Mouse (Mus musculus): Measurements from ENCODE around the gene Rbp1. TPM values are rescaled to one million over a fixed set of nuclear protein-coding genes. Genes with fewer than 3 reads are reported as not detected.
A peak's percentile ranks its signal among the peaks of the same experiment; 100 is the strongest.

The Rbp1 gene
- polyA plus RNA-seq, 1 experiment from 2014 or later: 29.7 TPM

DNA sequence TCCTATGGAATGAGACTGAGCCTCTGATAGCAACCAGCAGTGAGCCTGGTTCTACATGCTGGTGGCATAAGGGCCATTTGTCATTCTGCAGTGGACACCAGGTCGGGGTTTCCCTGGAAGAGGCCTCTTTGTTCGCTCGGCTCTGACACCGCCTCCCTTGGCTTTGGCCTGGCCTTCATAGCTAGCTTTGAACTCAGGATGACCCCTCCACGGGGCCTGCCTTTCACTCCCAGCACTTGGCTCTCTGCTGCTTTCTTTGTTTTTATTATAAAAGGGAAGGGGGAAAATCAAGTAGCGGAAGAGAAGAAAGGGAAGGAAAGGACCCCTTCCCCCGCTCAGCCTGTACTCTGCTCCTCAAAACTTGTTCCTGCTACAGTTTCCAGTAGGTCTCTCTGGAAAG is 7.0 kb downstream of the Rbp1 start:
- Histone ChIP-seq H3K27ac (peak overlapping the region; percentile 31; the same call in 1 of the 2 replicates), H3K9me3 (replicated peaks) (no peaks in the 10 kb centered on the region), H3K4me3 (no peak overlapping the region), H3K4me1 (peaks cover 49% of the 10 kb centered on the region), H3K27me3 (ENCODE audit: low read depth, poor library complexity, severe bottlenecking) (peaks cover 15% of the 10 kb centered on the region), H3K36me3 (0 out of 2 replicates have a peak, but pooled peaks cover 2% of the 10 kb centered on the region)
- WGBS: 37% methylated on average over 7 of the region's 7 CpGs
- DNase-seq (ENCODE audit: low spot score): no peak

DNA sequence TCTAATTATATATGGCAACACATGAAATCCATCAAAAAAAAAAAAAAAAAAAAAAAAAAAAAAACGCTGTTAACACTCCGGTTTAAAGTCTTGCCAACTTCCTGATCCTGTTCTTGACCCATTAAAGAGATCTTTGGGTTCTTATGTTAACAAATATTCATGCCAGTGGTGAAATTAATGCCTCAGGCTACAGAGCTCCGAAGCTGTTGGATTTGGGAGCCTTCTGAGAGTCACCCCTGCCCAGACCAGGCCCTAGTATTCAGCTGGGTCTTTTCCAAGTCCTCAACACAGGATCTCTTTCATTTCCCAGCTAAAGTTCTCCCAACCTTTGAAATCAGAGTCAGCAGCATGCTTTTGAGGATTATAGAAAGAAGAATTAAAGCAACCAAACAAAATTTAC is 7.8 kb downstream of the Rbp1 start:
- 0 out of 2 replicates have a peak, but pooled peaks cover 2% of the 10 kb centered on the region for H3K36me3 ChIP-seq
- H3K27me3 ChIP-seq (ENCODE audit: low read depth, poor library complexity, severe bottlenecking): peaks cover 8% of the 10 kb centered on the region

DNA sequence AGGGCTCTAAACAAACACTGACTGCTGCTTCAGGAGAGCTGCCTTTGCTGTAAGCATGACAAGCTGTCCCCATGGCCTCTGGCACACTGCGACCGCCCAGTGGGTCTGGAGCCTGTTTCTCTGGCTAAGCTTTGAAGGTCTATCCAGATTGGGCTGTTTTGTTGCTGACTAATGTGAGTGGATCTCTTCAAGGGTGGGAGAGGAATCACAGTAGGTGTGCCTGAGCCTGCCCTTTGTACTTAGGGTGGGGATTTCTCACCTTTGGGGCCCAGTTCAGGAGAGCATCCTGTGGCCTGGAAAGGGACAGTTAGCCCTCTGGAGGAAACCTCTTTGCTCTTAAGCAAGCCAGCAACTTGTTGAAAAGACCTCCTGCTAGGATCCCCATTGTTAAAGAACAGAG is 10.3 kb downstream of the Rbp1 start:
- H3K4me1 ChIP-seq: peaks cover 21% of the 10 kb centered on the region
- H3K27ac ChIP-seq: no peak overlapping the region
- peaks cover 7% of the 10 kb centered on the region; the same call in 1 of the 2 replicates for H3K36me3 ChIP-seq
- no peak for DNase-seq (ENCODE audit: low spot score)
- no peak overlapping the region for H3K4me3 ChIP-seq
- WGBS: 48% methylated on average over 2 of the region's 2 CpGs
- no peaks in the 10 kb centered on the region for H3K9me3 ChIP-seq (replicated peaks)
- H3K27me3 ChIP-seq (ENCODE audit: low read depth, poor library complexity, severe bottlenecking): no peaks in the 10 kb centered on the region

More for the DNA sequence above, 7.8 kb downstream of the Rbp1 start:
- Histone ChIP-seq H3K4me3 (no peak overlapping the region), H3K4me1 (peaks cover 43% of the 10 kb centered on the region), H3K9me3 (replicated peaks) (no peaks in the 10 kb centered on the region), H3K27ac (no peak overlapping the region)
- 82% methylated on average over 3 of the region's 3 CpGs for WGBS
- DNase-seq (ENCODE audit: low spot score): no peak

DNA sequence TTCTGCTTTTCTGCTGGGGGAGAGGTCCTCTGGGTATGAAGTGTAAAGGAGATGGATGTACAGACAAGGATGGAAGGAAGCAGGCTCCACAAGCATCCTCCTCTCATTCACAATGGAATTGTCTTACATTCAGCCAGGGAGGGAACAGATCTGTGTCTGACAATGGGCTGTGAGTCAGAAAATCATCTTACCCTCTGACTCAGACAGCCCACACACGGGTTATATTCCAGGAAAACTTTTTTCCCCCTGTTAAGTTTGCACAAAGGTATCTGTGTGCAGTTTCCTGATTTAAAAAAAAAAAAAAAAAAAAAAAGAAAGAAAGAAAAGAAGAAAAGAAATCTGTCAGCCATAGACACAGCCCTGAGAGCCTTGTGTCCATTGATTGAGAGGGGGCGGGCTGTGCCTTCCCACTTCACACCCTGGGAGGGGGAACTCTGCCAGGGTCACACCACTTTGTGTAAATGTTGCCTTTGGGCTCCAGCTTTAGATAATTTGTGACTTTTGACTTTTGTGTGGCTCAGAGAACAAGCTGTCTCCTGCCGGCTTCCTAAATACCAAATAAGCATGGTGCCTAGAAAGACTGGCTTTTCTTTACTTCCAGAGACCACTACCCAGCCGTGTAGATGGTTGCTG is 11.3 kb downstream of the Rbp1 start:
- H3K4me3 ChIP-seq: no peak overlapping the region
- H3K36me3 ChIP-seq: peaks cover 7% of the 10 kb centered on the region; the same call in 1 of the 2 replicates
- H3K4me1 ChIP-seq: peaks cover 13% of the 10 kb centered on the region
- H3K27me3 ChIP-seq (ENCODE audit: low read depth, poor library complexity, severe bottlenecking): no peaks in the 10 kb centered on the region
- no peak for DNase-seq (ENCODE audit: low spot score)
- H3K9me3 ChIP-seq (replicated peaks): no peaks in the 10 kb centered on the region
- WGBS: 36% methylated on average over 4 of the region's 4 CpGs
- H3K27ac ChIP-seq: no peak overlapping the region

DNA sequence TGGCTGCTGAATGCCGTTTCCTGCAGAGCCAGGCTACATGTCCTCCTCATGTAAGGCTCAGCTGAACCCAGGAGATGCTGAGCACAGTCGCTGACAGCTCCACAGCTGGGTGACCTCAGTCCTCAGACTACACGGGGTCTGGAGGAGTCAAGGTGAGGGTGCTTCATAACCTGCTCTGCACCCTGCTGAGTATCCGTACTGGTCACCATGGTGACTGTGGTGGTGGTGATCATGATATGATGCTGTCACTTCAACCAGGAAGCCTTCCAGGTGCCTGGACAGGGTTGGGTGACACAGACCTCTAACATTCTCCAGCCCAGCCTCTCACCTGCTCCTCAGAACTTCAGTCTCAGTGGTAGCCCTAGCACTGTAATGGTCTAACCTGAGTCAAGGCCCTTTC is 15.1 kb downstream of the Rbp1 start:
- Histone ChIP-seq H3K9me3 (replicated peaks) (no peaks in the 10 kb centered on the region), H3K27me3 (ENCODE audit: low read depth, poor library complexity, severe bottlenecking) (no peaks in the 10 kb centered on the region), H3K36me3 (peaks cover 6% of the 10 kb centered on the region; the same call in 1 of the 2 replicates), H3K4me3 (no peak overlapping the region), H3K4me1 (no peaks in the 10 kb centered on the region), H3K27ac (no peak overlapping the region)
- no peak for DNase-seq (ENCODE audit: low spot score)
- 92% methylated on average over 4 of the region's 4 CpGs for WGBS

DNA sequence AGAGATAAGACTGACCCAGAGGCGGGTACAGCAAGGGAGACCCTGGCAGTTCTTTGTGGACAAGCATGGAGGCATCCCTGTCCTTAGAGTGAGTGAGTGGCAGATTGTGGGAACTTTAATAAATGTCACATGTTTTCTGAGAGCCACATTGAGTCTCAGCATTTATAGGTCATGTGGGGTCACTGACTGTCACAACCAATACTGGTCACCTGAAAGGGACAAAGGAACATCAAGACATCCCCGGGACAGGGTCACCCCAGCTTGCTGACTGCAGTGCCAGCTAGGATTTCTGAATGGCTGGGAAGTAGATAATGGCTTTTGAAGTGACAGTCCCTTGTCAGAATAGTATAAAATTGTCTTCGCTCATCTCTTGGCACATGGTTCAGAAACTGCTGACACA is 16.3 kb downstream of the Rbp1 start:
- no peak for DNase-seq (ENCODE audit: low spot score)
- Histone ChIP-seq H3K4me3 (no peak overlapping the region), H3K27me3 (ENCODE audit: low read depth, poor library complexity, severe bottlenecking) (no peaks in the 10 kb centered on the region), H3K9me3 (replicated peaks) (no peaks in the 10 kb centered on the region), H3K27ac (no peak overlapping the region), H3K36me3 (peaks cover 5% of the 10 kb centered on the region; the same call in 1 of the 2 replicates), H3K4me1 (no peaks in the 10 kb centered on the region)
- WGBS: 71% methylated on average over 3 of the region's 3 CpGs

DNA sequence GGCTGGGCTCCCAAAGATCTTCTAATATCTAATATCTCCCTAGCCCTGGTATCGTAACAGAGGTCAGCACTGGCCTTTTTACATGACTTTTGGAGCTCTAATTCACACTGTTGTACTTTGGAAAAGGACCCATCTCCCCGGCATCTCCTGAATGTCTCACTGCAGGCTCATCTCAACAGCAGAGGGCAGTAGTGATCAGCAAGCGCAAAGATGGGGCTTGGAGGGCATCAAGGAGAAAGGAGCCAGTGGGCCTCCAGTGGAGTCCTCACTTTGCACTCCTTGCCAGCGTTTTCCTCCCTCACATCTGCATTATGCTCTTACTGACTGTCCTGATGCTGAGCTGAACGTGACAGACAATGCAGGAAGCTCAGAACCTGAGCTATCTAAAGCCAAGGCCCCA is 19.9 kb downstream of the Rbp1 start:
- Histone ChIP-seq H3K4me3 (no peak overlapping the region), H3K9me3 (replicated peaks) (no peaks in the 10 kb centered on the region), H3K27me3 (ENCODE audit: low read depth, poor library complexity, severe bottlenecking) (no peaks in the 10 kb centered on the region), H3K36me3 (peaks cover 21% of the 10 kb centered on the region; the same call in 1 of the 2 replicates), H3K4me1 (no peaks in the 10 kb centered on the region), H3K27ac (no peak overlapping the region)
- DNase-seq (ENCODE audit: low spot score): no peak
- 59% methylated on average over 5 of the region's 5 CpGs for WGBS

DNA sequence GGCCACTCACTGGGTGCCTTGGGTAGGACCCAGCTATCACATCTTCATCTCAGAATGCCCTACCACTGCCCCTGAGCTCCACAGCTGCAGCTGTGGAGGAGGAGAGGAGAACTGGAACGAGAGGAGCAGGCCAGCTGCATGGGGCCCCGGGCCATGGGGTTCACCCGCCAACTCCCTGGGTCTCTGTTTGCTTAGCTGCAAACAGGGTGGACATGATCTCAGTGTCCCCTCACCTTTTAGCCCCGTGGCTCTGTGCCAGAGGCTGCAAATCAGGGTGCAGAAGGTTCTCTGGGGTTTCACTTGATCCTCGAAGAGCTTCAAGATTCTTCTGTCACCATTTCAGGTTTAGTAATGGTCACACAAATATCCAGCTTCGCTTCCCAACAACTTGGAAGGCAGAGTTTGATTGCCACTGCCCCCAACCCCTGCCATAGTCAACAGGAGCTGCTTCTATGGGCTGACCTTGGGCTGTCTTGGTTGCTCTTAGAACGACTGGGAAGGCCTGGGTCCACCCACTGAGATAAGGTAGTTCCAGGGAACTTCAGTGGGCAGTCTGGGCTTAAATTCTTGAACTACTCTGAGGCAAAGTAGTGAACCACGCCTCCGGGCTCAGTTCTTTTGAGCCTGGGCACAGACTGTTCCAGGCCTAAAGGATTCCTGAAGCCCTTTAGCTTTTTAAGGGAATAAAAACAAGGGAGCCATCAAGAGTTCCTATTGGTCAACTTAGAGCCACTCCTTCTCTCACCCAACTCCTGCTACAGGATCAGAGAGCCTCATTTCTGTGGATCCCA is 22.8 kb downstream of the Rbp1 start:
- H3K4me3 ChIP-seq: no peak overlapping the region
- 85% methylated on average over 9 of the region's 9 CpGs for WGBS
- H3K36me3 ChIP-seq: peaks cover 19% of the 10 kb centered on the region; the same call in 1 of the 2 replicates
- H3K27me3 ChIP-seq (ENCODE audit: low read depth, poor library complexity, severe bottlenecking): no peaks in the 10 kb centered on the region
- DNase-seq (ENCODE audit: low spot score): no peak
- no peaks in the 10 kb centered on the region for H3K9me3 ChIP-seq (replicated peaks)
- no peaks in the 10 kb centered on the region for H3K4me1 ChIP-seq
- no peak overlapping the region for H3K27ac ChIP-seq

DNA sequence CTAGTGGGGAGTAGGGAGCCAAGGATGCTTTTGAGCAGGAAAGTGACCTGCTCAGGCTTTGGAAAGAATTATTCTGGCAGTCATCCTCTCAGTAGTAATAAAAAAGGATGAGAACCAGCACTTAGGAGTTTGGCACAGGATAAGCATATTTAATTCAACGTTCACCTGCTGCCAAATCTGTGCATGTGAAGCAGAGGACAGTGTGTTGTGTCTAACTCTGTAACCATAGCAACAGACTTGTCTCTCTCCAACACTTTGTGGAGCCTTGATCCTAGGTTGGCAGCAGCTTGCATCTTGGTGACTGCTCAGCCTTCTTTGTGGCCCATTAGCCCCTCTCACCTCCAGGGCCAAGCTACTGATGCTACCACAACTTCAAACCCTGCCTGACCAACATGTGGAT is 28.2 kb downstream of the Rbp1 start:
- Histone ChIP-seq H3K27me3 (ENCODE audit: low read depth, poor library complexity, severe bottlenecking) (no peaks in the 10 kb centered on the region), H3K4me3 (no peak overlapping the region), H3K27ac (no peak overlapping the region), H3K36me3 (peaks cover 3% of the 10 kb centered on the region; the same call in 1 of the 2 replicates), H3K4me1 (no peaks in the 10 kb centered on the region), H3K9me3 (replicated peaks) (no peaks in the 10 kb centered on the region)
- DNase-seq (ENCODE audit: low spot score): no peak
- 84% methylated on average over 1 of the region's 1 CpGs for WGBS

DNA sequence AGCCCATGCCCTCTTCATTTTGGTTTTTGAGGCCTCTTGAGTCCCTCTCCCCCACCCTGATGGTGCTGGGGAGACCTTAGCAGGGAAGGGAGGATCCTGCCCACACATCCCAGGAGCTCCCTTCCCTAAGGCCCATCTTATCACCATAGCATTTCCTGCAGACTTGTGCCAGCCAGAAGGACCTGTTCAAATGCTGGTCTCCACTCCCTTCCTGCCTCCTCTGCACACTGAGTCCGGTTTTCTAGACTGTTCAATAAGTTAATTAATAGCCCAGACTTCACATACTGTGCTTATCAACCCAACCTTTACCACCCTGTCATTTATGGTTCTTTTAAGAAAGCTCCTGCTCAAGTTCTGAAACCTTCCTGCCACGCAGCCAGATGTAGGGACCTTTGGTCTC is 43.9 kb downstream of the Rbp1 start:
- Histone ChIP-seq H3K36me3 (no peaks in the 10 kb centered on the region), H3K27ac (no peak overlapping the region), H3K4me1 (no peaks in the 10 kb centered on the region), H3K4me3 (no peak overlapping the region), H3K27me3 (ENCODE audit: low read depth, poor library complexity, severe bottlenecking) (no peaks in the 10 kb centered on the region), H3K9me3 (replicated peaks) (no peaks in the 10 kb centered on the region)
- no peak for DNase-seq (ENCODE audit: low spot score)
- WGBS: 81% methylated on average over 2 of the region's 2 CpGs

DNA sequence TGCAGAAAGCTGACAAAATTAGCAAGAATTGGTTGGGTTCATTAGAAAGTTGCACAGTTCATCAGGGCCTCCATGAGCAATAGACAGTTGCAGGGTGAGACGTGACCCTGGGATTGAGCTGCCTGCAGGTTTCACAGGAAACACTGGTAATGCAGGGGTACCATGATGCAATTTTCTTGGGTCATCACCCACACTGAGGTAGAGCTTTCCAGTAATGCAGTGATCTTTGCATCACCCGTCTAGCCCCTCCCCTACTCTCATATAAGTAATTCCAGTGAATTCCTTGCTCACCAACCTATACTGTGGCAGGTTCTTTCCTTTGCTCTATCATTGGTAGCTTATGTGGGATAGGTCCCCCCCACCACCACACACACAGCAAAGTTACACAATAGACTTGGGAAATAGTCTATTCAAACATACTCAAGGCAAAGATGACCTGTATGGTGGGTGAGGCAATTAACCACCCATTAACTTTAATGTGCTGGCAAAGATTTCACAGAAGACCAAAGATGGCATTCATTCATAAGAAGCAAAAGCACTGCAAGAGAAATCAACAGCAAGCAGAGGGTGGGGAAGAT is 57.5 kb downstream of the Rbp1 start:
- WGBS: 85% methylated on average over 2 of the region's 2 CpGs
- Histone ChIP-seq H3K36me3 (no peaks in the 10 kb centered on the region), H3K27me3 (ENCODE audit: low read depth, poor library complexity, severe bottlenecking) (no peaks in the 10 kb centered on the region), H3K27ac (no peak overlapping the region), H3K4me3 (no peak overlapping the region), H3K9me3 (replicated peaks) (no peaks in the 10 kb centered on the region), H3K4me1 (peaks cover 9% of the 10 kb centered on the region)
- no peak for DNase-seq (ENCODE audit: low spot score)

DNA sequence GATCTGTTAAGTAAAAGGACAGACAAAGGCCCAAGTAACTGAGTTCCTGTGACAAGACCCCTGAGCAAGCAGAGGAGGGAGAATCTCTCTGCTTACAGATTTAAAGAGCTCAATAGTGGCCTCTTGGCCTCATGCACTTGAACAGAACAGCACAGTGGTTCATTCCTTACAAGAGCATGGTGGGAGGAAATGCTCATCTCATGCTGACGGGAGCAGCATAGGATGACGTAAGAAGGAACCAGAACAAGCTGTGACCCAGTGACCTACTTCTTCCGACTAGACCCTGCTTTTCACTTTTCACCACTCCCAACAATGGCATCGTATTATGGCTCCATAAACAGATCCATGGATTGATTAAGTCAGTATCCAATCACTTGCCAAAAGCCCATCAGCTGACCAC is 59.5 kb downstream of the Rbp1 start:
- Histone ChIP-seq H3K9me3 (replicated peaks) (no peaks in the 10 kb centered on the region), H3K27me3 (ENCODE audit: low read depth, poor library complexity, severe bottlenecking) (no peaks in the 10 kb centered on the region), H3K36me3 (no peaks in the 10 kb centered on the region), H3K4me3 (no peak overlapping the region), H3K4me1 (peaks cover 9% of the 10 kb centered on the region), H3K27ac (no peak overlapping the region)
- 57% methylated on average over 4 of the region's 4 CpGs for WGBS
- no peak for DNase-seq (ENCODE audit: low spot score)

DNA sequence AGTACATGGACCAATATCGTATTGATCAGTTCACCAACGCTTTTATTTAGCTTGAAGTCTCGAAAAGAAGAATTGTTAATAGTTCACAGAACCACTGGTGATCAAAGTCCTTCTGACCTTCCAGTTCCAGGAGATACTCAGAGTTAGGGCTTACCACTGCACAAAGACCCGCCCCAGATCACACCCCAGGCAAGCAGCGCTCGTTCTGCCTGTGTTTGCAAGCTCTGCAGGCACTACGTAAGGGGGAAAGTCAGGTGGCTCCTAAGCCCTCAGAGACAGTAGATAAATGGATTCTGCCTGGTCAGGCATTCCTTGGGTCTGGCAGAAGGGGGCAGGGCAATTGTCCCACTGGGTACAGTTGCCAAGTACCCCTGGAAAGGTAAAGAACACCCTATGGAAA is 62.3 kb downstream of the Rbp1 start:
- peaks cover 10% of the 10 kb centered on the region for H3K4me1 ChIP-seq
- no peaks in the 10 kb centered on the region for H3K27me3 ChIP-seq (ENCODE audit: low read depth, poor library complexity, severe bottlenecking)
- H3K4me3 ChIP-seq: no peak overlapping the region
- DNase-seq (ENCODE audit: low spot score): no peak
- whole genome bisulfite sequencing: 84% methylated on average over 7 of the region's 7 CpGs
- no peaks in the 10 kb centered on the region for H3K36me3 ChIP-seq
- no peak overlapping the region for H3K27ac ChIP-seq
- H3K9me3 ChIP-seq (replicated peaks): no peaks in the 10 kb centered on the region
